Mouse (Mus musculus): ENCODE measurements around the gene Ptpn14. TPM values are rescaled to one million over a fixed set of nuclear protein-coding genes. Genes with fewer than 3 reads are reported as not detected.

Gene Ptpn14
- polyA plus RNA-seq, 1 experiment, result 7.1 TPM

GRCm38 (mm10) chr1:189767164-189767563 is 39.1 kb downstream of the Ptpn14 start:
- no peaks in the 10 kb centered on the region for H3K27me3 ChIP-seq (ENCODE audit: control insufficient read depth, insufficient read depth, low read length)
- TF ChIP-seq POLR2A (IDR thresholded peaks at IDR 0.05; ENCODE audit: low read depth, low read length) (no peak), CTCF (IDR thresholded peaks at IDR 0.05; ENCODE audit: extremely low read depth, insufficient read depth, insufficient read length, insufficient replicate concordance) (no peak)
- 75% methylated on average over 10 of the region's 10 CpGs for WGBS
- no peak overlapping the region for H3K4me3 ChIP-seq (ENCODE audit: extremely low read depth, insufficient read depth, insufficient read length)
- no peaks in the 10 kb centered on the region for H3K36me3 ChIP-seq (ENCODE audit: control insufficient read depth, insufficient read depth, low read length)
- DNase-seq (ENCODE audit: low read depth in 1 of 2, low spot score in 2 of 2), result no peak
- H3K27ac ChIP-seq (ENCODE audit: insufficient read depth, low read length), result no peak overlapping the region
- H3K4me1 ChIP-seq (ENCODE audit: control insufficient read depth, insufficient read depth, insufficient read length), result peaks cover 3% of the 10 kb centered on the region; the same call in 1 of the 2 replicates

- TF ChIP-seq CTCF (IDR thresholded peaks at IDR 0.05; ENCODE audit: extremely low read depth, insufficient read depth, insufficient read length, insufficient replicate concordance), result no peak
- TF ChIP-seq POLR2A (IDR thresholded peaks at IDR 0.05; ENCODE audit: low read depth, low read length), result no peak
- DNase-seq (ENCODE audit: low read depth in 1 of 2, low spot score in 2 of 2), result no peak
Observed at GRCm38 (mm10) chr1:189767910-189768309, 39.8 kb downstream of the Ptpn14 start.

GRCm38 (mm10) chr1:189770516-189770915 is 42.4 kb downstream of the Ptpn14 start:
- WGBS, result 94% methylated on average over 3 of the region's 3 CpGs
- Histone ChIP-seq H3K4me1 (ENCODE audit: control insufficient read depth, insufficient read depth, insufficient read length) (no peaks in the 10 kb centered on the region), H3K4me3 (ENCODE audit: extremely low read depth, insufficient read depth, insufficient read length) (no peak overlapping the region), H3K27ac (ENCODE audit: insufficient read depth, low read length) (no peak overlapping the region), H3K36me3 (ENCODE audit: control insufficient read depth, insufficient read depth, low read length) (no peaks in the 10 kb centered on the region), H3K27me3 (ENCODE audit: control insufficient read depth, insufficient read depth, low read length) (no peaks in the 10 kb centered on the region)
- TF ChIP-seq POLR2A (IDR thresholded peaks at IDR 0.05; ENCODE audit: low read depth, low read length), result no peak
- TF ChIP-seq CTCF (IDR thresholded peaks at IDR 0.05; ENCODE audit: extremely low read depth, insufficient read depth, insufficient read length, insufficient replicate concordance), result no peak
- no peak for DNase-seq (ENCODE audit: low read depth in 1 of 2, low spot score in 2 of 2)

More at GRCm38 (mm10) chr1:189767910-189768309, 39.8 kb downstream of the Ptpn14 start:
- no peaks in the 10 kb centered on the region for H3K36me3 ChIP-seq (ENCODE audit: control insufficient read depth, insufficient read depth, low read length)
- H3K27ac ChIP-seq (ENCODE audit: insufficient read depth, low read length), result no peak overlapping the region
- whole genome bisulfite sequencing, result 86% methylated on average over 9 of the region's 9 CpGs
- H3K27me3 ChIP-seq (ENCODE audit: control insufficient read depth, insufficient read depth, low read length), result no peaks in the 10 kb centered on the region
- peaks cover 3% of the 10 kb centered on the region; the same call in 1 of the 2 replicates for H3K4me1 ChIP-seq (ENCODE audit: control insufficient read depth, insufficient read depth, insufficient read length)
- H3K4me3 ChIP-seq (ENCODE audit: extremely low read depth, insufficient read depth, insufficient read length), result no peak overlapping the region

- H3K27ac ChIP-seq (ENCODE audit: insufficient read depth, low read length), result no peak overlapping the region
- H3K36me3 ChIP-seq (ENCODE audit: control insufficient read depth, insufficient read depth, low read length), result no peaks in the 10 kb centered on the region
- H3K27me3 ChIP-seq (ENCODE audit: control insufficient read depth, insufficient read depth, low read length), result no peaks in the 10 kb centered on the region
- no peaks in the 10 kb centered on the region for H3K4me1 ChIP-seq (ENCODE audit: control insufficient read depth, insufficient read depth, insufficient read length)
- DNase-seq (ENCODE audit: low read depth in 1 of 2, low spot score in 2 of 2), result no peak
- H3K4me3 ChIP-seq (ENCODE audit: extremely low read depth, insufficient read depth, insufficient read length), result no peak overlapping the region
- TF ChIP-seq CTCF (IDR thresholded peaks at IDR 0.05; ENCODE audit: extremely low read depth, insufficient read depth, insufficient read length, insufficient replicate concordance), result no peak
- TF ChIP-seq POLR2A (IDR thresholded peaks at IDR 0.05; ENCODE audit: low read depth, low read length), result no peak
- WGBS, result 83% methylated on average over 10 of the region's 10 CpGs
Observed at GRCm38 (mm10) chr1:189772707-189773106, 44.6 kb downstream of the Ptpn14 start.

GRCm38 (mm10) chr1:189774778-189775177 is 46.7 kb downstream of the Ptpn14 start:
- TF ChIP-seq CTCF (IDR thresholded peaks at IDR 0.05; ENCODE audit: extremely low read depth, insufficient read depth, insufficient read length, insufficient replicate concordance) (no peak), POLR2A (IDR thresholded peaks at IDR 0.05; ENCODE audit: low read depth, low read length) (no peak)
- Histone ChIP-seq H3K27ac (ENCODE audit: insufficient read depth, low read length) (no peak overlapping the region), H3K4me1 (ENCODE audit: control insufficient read depth, insufficient read depth, insufficient read length) (no peaks in the 10 kb centered on the region), H3K27me3 (ENCODE audit: control insufficient read depth, insufficient read depth, low read length) (no peaks in the 10 kb centered on the region), H3K4me3 (ENCODE audit: extremely low read depth, insufficient read depth, insufficient read length) (no peak overlapping the region), H3K36me3 (ENCODE audit: control insufficient read depth, insufficient read depth, low read length) (no peaks in the 10 kb centered on the region)
- WGBS, result 65% methylated on average over 1 of the region's 1 CpGs
- DNase-seq (ENCODE audit: low read depth in 1 of 2, low spot score in 2 of 2), result no peak

- Histone ChIP-seq H3K4me1 (ENCODE audit: control insufficient read depth, insufficient read depth, insufficient read length) (peaks cover 10% of the 10 kb centered on the region; the same call in 1 of the 2 replicates), H3K27me3 (ENCODE audit: control insufficient read depth, insufficient read depth, low read length) (no peaks in the 10 kb centered on the region), H3K4me3 (ENCODE audit: extremely low read depth, insufficient read depth, insufficient read length) (no peak overlapping the region), H3K27ac (ENCODE audit: insufficient read depth, low read length) (no peak overlapping the region), H3K36me3 (ENCODE audit: control insufficient read depth, insufficient read depth, low read length) (no peaks in the 10 kb centered on the region)
- no peak for TF ChIP-seq CTCF (IDR thresholded peaks at IDR 0.05; ENCODE audit: extremely low read depth, insufficient read depth, insufficient read length, insufficient replicate concordance)
- TF ChIP-seq POLR2A (IDR thresholded peaks at IDR 0.05; ENCODE audit: low read depth, low read length), result no peak
- 90% methylated on average over 6 of the region's 6 CpGs for WGBS
- no peak for DNase-seq (ENCODE audit: low read depth in 1 of 2, low spot score in 2 of 2)
Observed at GRCm38 (mm10) chr1:189777207-189777606, 49.1 kb downstream of the Ptpn14 start.

GRCm38 (mm10) chr1:189778343-189778742 is 50.3 kb downstream of the Ptpn14 start:
- no peak for DNase-seq (ENCODE audit: low read depth in 1 of 2, low spot score in 2 of 2)
- Histone ChIP-seq H3K27ac (ENCODE audit: insufficient read depth, low read length) (no peak overlapping the region), H3K4me3 (ENCODE audit: extremely low read depth, insufficient read depth, insufficient read length) (no peak overlapping the region), H3K4me1 (ENCODE audit: control insufficient read depth, insufficient read depth, insufficient read length) (peaks cover 14% of the 10 kb centered on the region; the same call in 1 of the 2 replicates), H3K27me3 (ENCODE audit: control insufficient read depth, insufficient read depth, low read length) (no peaks in the 10 kb centered on the region), H3K36me3 (ENCODE audit: control insufficient read depth, insufficient read depth, low read length) (no peaks in the 10 kb centered on the region)
- TF ChIP-seq CTCF (IDR thresholded peaks at IDR 0.05; ENCODE audit: extremely low read depth, insufficient read depth, insufficient read length, insufficient replicate concordance) (no peak), POLR2A (IDR thresholded peaks at IDR 0.05; ENCODE audit: low read depth, low read length) (no peak)
- WGBS, result 78% methylated on average over 5 of the region's 5 CpGs

All from spleen, adult 2 months (tissue).